Mouse (Mus musculus) midbrain, embryonic 14.5 days (tissue): ENCODE measurements around the gene Fhod1. TPM values are rescaled to one million over a fixed set of nuclear protein-coding genes. Genes with fewer than 3 reads are reported as not detected.

Experiments used
- ATAC-seq: fragments of 200-750 bp; cut with Nextera tagmentation; 2 replicates; pipeline ENCODE4 v1.8.0; 2017; ENCODE audit warnings: moderate number of reproducible peaks, moderate library complexity; ENCODE audit not compliant: low FRiP score, low TSS enrichment
- DNase-seq: peaks from one replicate; pipeline ENCODE4 v3.0.0-alpha.2; 2015
- H3K27ac ChIP-seq: fragments of 300-500 bp; sonication (generic); replicated peaks from 2 replicates; pipeline ENCODE4 v1.5.1; 2014; ENCODE audit warnings: mild to moderate bottlenecking, low read depth, low read length, moderate library complexity
- H3K27me3 ChIP-seq: fragments of 300-500 bp; sonication (generic); 2 replicates; pipeline ENCODE4 v1.6.1; 2014; ENCODE audit warnings: low read length, control low read depth, mixed read lengths; ENCODE audit not compliant: control insufficient read depth, insufficient read depth
- H3K36me3 ChIP-seq: fragments of 300-500 bp; sonication (generic); 2 replicates; pipeline ENCODE4 v1.6.1; 2014; ENCODE audit warnings: low read length, control low read depth; ENCODE audit not compliant: control insufficient read depth, insufficient read depth
- H3K4me1 ChIP-seq: fragments of 300-500 bp; sonication (generic); 2 replicates; pipeline ENCODE4 v1.6.1; 2014; ENCODE audit warnings: mild to moderate bottlenecking, antibody characterized with exemption, low read length, control low read depth; ENCODE audit not compliant: control insufficient read depth, insufficient read depth
- H3K4me2 ChIP-seq: fragments of 300-500 bp; sonication (generic); 2 replicates; pipeline ENCODE4 v1.6.1; 2014; ENCODE audit warnings: mild to moderate bottlenecking, low read length, moderate library complexity
- H3K4me3 ChIP-seq: fragments of 300-500 bp; sonication (generic); replicated peaks from 2 replicates; pipeline ENCODE4 v1.5.1; 2014; ENCODE audit warnings: low read depth, low read length
- H3K9ac ChIP-seq: fragments of 300-500 bp; sonication (generic); replicated peaks from 2 replicates; pipeline ENCODE4 v1.6.1; 2014; ENCODE audit warnings: mild to moderate bottlenecking, low read length, moderate library complexity
- H3K9me3 ChIP-seq: fragments of 300-500 bp; sonication (generic); 2 replicates; pipeline ENCODE4 v1.6.1; 2016; ENCODE audit warnings: low read length, control low read depth, mixed read lengths; ENCODE audit not compliant: control insufficient read depth
- WGBS: fragments of 180-500 bp; shearing (Covaris S2); extraction: QIAGEN DNeasy Blood & Tissue Kit; methylation state at CpG from one replicate; pipeline ENCODE4 v1.1.7; 2014; 5-methylcytosine and 5-hydroxymethylcytosine counted together
- polyA plus RNA-seq: library from polyadenylated mRNA; unstranded; fragments of >200 nt; fragmentation: Nextera tagmentation; extraction: Ambion mirVana; gene quantifications from 2 replicates; pipeline ENCODE4 v1.2.1, GENCODE M21; 2014

Fhod1 gene
- polyA plus RNA-seq, 1 experiment from 2014 or later, result 0.84 TPM

DNA sequence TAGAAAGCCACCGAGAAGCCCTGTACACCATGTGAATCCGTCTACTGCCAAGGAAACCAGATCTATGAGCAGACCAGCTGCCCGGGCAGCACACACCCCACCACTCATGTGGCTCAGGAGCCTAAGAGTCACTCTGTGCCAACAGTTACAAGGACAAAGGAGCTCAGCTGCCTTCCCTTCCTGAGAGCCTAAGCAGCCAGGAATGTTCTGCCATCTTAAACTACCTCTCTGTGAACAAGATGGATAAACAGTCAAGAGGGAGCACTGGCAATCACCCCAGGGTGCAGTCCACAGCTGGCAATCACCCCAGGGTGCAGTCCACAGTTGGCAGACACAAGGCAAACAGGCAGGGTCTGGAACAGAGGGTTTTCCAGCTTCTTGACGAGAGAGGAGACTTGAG lies 29.8 kb downstream of the Fhod1 start:
- no peak for ATAC-seq

DNA sequence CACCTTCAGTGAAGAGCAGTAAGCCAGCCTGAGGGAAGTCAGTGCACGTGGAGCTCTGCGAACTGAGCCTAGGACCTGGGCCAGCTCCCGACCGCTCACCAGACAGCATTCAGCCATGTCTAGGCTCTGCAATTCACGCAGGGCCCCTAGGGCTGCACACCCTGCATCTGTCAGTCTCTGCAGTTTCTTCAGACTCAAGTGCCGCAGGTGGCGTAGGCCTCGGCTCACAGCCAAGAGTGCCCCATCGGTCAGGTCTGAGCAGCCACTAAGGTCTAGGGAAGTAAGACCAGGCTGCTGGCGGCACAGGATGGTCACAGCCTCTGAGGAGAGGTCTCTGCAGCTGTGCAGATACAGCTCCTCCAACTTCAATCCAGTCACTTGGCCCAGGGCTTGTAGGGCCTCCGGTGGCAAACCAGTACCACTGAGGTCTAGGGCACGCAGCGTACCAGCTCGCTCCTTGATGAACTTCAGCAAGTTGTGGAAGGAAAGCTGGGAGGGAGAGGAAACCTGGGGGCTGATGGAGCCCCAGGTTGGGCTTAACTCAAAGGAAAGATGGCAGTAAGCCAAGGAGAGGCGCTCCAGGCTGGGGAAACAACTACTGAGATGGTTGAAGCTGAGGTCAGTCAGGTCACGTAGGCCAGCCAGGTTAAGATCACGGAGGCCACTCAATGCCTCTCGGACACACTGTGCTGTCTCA lies 32.5 kb downstream of the Fhod1 start:
- WGBS, result 92% methylated on average over 18 of the region's 18 CpGs
- Histone ChIP-seq H3K4me1 (no peaks in the 10 kb centered on the region), H3K4me3 (no peak overlapping the region), H3K9ac (no peak overlapping the region), H3K36me3 (peaks cover 76% of the 10 kb centered on the region), H3K27ac (no peak overlapping the region), H3K9me3 (no peaks in the 10 kb centered on the region), H3K4me2 (no peak overlapping the region), H3K27me3 (no peaks in the 10 kb centered on the region)
- DNase-seq (no peak), ATAC-seq (no peak; the same call in 1 of the 2 replicates)

More for the DNA sequence above, 29.8 kb downstream of the Fhod1 start:
- Histone ChIP-seq H3K4me3 (no peak overlapping the region), H3K27ac (no peak overlapping the region), H3K36me3 (peaks cover 69% of the 10 kb centered on the region), H3K9me3 (no peaks in the 10 kb centered on the region), H3K4me1 (no peaks in the 10 kb centered on the region), H3K4me2 (no peak overlapping the region), H3K27me3 (no peaks in the 10 kb centered on the region), H3K9ac (no peak overlapping the region)
- DNase-seq, result no peak
- 89% methylated on average over 4 of the region's 4 CpGs for WGBS

DNA sequence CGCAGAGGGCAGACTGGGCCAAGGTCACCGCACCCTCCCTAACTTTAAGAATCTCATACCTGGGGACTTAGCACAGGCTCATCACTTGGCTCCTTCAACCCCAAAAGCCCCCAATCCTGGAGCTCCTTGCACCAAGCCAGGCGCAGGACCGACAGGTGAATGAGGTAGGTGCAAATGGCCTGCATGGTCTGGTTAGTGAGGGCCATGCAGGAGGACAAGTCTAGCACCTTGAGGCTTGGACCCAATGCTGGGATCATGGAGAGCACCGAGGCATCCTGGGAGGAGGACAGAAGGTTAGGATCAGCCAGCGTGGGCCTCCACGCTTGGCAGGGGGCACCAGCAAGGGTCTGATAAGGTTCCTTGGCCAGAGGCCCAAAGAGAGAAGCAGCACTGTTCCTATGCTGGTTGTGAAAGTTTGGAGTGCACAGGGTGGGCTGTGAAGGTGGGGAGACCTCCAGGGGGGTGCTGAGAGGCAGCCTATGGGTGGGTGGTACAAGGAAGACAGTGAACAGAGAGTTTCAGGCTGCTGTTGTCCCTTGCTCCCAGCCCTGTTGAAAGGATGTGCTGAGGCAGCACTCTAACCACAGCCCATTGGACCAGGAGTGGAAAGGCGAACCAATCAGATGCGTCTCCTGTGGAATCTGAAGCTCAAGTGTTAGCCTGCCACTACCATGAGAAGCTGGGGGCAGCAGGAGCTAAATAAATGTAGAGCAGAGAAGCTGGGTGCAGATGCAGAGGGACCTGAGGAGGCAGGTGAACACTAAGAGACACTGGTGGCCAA lies 33.9 kb downstream of the Fhod1 start:
- H3K9ac ChIP-seq, result no peak overlapping the region

DNA sequence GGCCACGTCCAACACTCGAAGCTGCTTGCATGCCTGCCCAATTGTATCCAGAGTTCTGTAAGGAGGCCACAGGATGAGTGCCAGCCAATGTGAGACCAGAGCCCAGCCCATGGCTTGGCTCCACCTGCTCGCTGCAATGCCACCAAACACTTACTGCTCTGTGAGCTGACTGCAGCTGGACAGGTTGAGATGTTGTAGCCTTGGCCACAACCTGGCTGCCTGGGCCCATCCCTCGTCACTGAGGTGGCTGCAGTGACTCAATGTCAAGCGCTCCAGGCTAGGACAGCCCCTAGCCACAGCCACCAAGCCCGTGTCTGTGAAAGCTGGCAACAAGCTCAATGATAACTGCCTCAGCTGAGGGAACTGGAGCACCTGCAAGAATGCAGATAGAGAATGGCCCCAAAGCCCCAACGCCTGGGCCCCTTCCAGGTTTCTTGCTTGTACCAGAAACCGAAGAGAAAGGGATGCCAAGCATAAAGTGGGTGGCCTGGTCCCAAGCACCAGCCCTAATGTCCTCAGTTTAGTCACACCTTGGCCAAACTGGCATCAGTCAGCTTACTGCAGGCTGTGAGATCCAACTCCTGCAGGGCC lies 34.8 kb downstream of the Fhod1 start:
- Histone ChIP-seq H3K9ac (no peak overlapping the region), H3K27me3 (no peaks in the 10 kb centered on the region), H3K36me3 (peaks cover 77% of the 10 kb centered on the region), H3K4me3 (no peak overlapping the region), H3K4me1 (no peaks in the 10 kb centered on the region), H3K27ac (no peak overlapping the region), H3K9me3 (no peaks in the 10 kb centered on the region), H3K4me2 (no peak overlapping the region)
- no peak for ATAC-seq
- 94% methylated on average over 8 of the region's 8 CpGs for WGBS
- no peak for DNase-seq

More for the DNA sequence above, 33.9 kb downstream of the Fhod1 start:
- no peak for DNase-seq
- Histone ChIP-seq H3K27me3 (no peaks in the 10 kb centered on the region), H3K4me2 (no peak overlapping the region), H3K36me3 (peaks cover 77% of the 10 kb centered on the region), H3K4me3 (no peak overlapping the region), H3K27ac (no peak overlapping the region), H3K9me3 (no peaks in the 10 kb centered on the region), H3K4me1 (no peaks in the 10 kb centered on the region)
- no peak for ATAC-seq
- whole genome bisulfite sequencing, result 85% methylated on average over 9 of the region's 9 CpGs

DNA sequence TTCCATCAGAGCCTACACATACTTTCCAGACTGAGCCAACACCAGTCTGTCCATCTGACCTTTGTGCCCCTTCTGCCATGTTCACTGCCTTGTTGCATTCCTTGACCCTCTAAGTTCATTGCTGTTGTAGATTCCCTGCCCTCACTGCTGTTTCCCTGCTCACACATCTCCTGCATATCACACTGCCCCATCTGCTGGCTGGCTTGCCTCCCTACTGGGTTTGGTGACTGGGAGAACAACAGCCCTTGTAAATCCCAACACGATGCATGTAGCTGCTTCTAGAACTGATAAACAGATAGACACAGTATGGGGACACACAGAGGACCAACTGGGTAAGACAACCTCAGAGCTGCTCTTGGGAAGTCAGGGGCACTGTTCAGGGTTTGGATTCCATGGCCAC lies 36.0 kb downstream of the Fhod1 start:
- no peak for DNase-seq
- Histone ChIP-seq H3K4me1 (no peaks in the 10 kb centered on the region), H3K9ac (no peak overlapping the region), H3K9me3 (no peaks in the 10 kb centered on the region), H3K27me3 (no peaks in the 10 kb centered on the region), H3K27ac (no peak overlapping the region), H3K4me2 (no peak overlapping the region), H3K36me3 (peaks cover 82% of the 10 kb centered on the region), H3K4me3 (no peak overlapping the region)
- no peak for ATAC-seq
- 90% methylated on average over 1 of the region's 1 CpGs for WGBS

DNA sequence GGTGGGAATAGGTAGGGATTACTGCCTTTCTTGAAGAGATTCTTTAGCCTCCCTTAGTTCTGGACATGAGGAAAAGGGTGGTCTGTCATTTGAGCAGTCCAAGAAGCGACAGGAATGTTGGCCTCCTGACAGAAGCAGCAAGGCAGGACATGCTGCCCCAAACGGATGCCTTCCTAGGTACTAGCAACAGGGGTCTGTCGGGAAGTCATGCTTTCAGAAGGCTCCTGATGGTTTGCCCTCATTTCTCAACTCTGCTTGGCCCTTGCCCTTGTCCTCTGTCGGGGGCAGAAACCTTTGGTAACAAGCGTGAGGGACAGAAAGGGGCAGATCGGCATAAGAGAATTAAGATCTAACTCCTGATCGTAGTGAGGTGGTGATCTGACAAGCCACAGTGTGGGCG lies 37.6 kb downstream of the Fhod1 start:
- Histone ChIP-seq H3K9me3 (no peaks in the 10 kb centered on the region), H3K4me2 (no peak overlapping the region), H3K27me3 (no peaks in the 10 kb centered on the region), H3K4me3 (no peak overlapping the region), H3K36me3 (peaks cover 73% of the 10 kb centered on the region), H3K4me1 (peaks cover 8% of the 10 kb centered on the region; the same call in 1 of the 2 replicates), H3K27ac (no peak overlapping the region), H3K9ac (no peak overlapping the region)
- ATAC-seq, result no peak
- no peak for DNase-seq
- WGBS, result 90% methylated on average over 8 of the region's 8 CpGs

DNA sequence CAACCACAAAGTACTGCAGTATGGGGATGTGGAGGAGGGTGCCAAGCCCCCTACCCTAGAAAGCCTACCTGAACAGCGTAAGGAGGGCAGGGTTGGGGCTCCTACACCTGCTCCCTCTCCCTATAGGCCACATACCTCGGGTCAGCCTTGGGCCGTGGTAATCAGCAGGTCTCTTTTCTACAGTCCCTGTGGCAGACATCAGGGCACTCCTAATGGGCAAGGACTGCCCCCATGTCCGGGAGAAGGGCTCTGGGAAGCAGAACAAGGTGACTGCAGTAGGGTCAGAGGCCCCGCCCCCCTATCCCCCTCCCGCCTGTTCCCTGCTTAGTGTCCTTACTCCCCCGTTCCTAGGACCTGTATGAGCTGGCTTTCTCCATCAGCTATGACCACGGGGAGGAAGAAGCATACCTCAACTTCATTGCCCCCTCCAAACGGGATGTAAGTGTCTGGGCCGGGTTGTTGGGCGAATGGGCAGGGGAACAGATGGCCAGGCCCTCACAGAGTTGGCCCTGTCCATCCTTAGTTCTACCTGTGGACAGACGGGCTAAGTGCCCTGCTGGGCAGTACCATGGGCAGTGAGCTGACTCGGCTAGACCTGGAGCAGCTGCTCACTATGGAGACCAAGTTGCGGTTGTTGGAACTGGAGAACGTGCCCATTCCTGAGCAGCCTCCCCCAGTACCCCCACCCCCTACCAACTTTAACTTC lies 38.5 kb downstream of the Fhod1 start:
- Histone ChIP-seq H3K4me2 (no peak overlapping the region), H3K36me3 (peaks cover 73% of the 10 kb centered on the region), H3K27ac (no peak overlapping the region), H3K9me3 (no peaks in the 10 kb centered on the region), H3K27me3 (no peaks in the 10 kb centered on the region), H3K4me1 (peaks cover 8% of the 10 kb centered on the region; the same call in 1 of the 2 replicates), H3K9ac (no peak overlapping the region), H3K4me3 (no peak overlapping the region)
- DNase-seq (no peak), ATAC-seq (no peak)
- 83% methylated on average over 15 of the region's 15 CpGs for WGBS

DNA sequence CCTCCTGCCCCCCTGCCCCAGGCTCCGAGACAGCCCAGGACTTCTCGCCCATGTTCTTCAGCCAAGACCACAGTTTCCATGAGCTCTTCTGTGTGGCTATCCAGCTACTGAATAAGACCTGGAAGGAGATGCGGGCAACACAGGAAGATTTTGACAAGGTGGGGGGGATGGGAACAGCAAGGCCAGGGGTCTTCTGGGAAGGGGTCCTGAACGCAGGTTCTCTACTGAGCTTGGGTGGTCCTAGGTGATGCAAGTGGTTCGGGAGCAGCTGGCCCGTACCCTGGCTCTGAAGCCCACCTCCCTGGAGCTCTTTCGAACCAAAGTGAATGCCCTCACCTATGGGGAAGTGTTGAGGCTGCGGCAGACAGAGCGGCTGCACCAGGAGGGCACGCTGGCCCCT lies 39.3 kb downstream of the Fhod1 start:
- WGBS, result 94% methylated on average over 10 of the region's 10 CpGs
- H3K27ac ChIP-seq, result no peak overlapping the region
- H3K9ac ChIP-seq, result no peak overlapping the region
- H3K4me1 ChIP-seq, result peaks cover 8% of the 10 kb centered on the region; the same call in 1 of the 2 replicates
- H3K27me3 ChIP-seq, result no peaks in the 10 kb centered on the region
- peaks cover 73% of the 10 kb centered on the region for H3K36me3 ChIP-seq
- ATAC-seq, result no peak
- DNase-seq, result no peak
- H3K4me3 ChIP-seq, result no peak overlapping the region
- H3K4me2 ChIP-seq, result no peak overlapping the region
- no peaks in the 10 kb centered on the region for H3K9me3 ChIP-seq
